Mouse (Mus musculus): ENCODE measurements around the gene Plekha6.

DNA sequence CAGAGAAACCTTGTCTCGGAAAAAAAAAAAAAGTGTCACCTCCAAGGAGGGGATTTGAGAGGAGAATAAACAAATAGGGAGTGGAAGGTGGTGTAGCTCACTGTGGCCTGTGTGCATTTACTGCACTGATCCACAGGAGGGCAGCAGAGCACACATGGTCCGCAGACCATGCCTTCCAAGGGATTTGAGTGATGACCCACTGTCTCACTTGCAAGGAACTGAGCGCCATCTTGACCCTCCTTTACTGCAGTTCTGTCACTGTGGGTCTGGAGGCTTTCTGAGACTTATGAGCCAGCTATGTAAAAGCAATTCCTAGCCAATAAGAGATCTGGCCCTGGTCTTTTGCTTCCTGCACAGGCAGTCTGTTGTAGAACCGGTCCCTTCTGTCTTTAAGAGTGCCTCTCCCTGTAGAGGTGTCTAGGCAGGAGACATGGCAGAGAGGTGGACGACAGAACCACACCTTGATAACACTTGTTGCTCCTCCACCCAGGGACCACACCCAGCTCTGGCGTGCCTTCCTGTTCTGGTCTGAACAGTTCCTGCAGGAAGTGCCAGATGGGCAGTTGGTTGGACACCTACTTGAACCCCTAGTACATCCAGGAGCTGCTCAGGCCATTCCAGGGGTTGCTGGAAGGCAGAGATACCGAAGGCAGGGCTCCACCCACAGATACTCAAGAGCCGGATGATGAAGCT is 13.6 kb downstream of the Plekha6 start:
- peak; percentile 99 for TF ChIP-seq CTCF (IDR thresholded peaks at IDR 0.05; ENCODE audit: control insufficient read depth, insufficient read depth, low read length)
- no peak for TF ChIP-seq POLR2A (IDR thresholded peaks at IDR 0.05; ENCODE audit: borderline replicate concordance, control insufficient read depth, low read depth, low read length)
